Mouse (Mus musculus): ENCODE measurements around the gene Fabp7. TPM values are rescaled to one million over a fixed set of nuclear protein-coding genes. Genes with fewer than 3 reads are reported as not detected.

Gene Fabp7
- total and polyA plus RNA-seq, 3 experiments: not detected

- H3K79me2 ChIP-seq (replicated peaks; ENCODE audit: control insufficient read depth, extremely low read depth, insufficient read depth, poor library complexity, severe bottlenecking): no peaks in the 10 kb centered on the region
- H3K27me3 ChIP-seq (replicated peaks): no peaks in the 10 kb centered on the region
- H3K9me3 ChIP-seq (replicated peaks; ENCODE audit: low read length): no peaks in the 10 kb centered on the region
- H3K4me1 ChIP-seq (ENCODE audit: control insufficient read depth in 1 of 2, insufficient read depth in 2 of 2): peaks cover 0 to 3% of the 10 kb centered on the region in 2 experiments; a peak in 1 of 4 replicates
- DNase-seq (ENCODE audit: extremely low read depth): no peak
- no peak overlapping the region for H3K4me3 ChIP-seq (replicated peaks in 1 of 3; ENCODE audit: low read depth in 2 of 3, low read length in 2 of 3, poor library complexity in 1 of 3)
- no peak overlapping the region for H3K9ac ChIP-seq (ENCODE audit: insufficient read depth, low read depth)
- no peaks in the 10 kb centered on the region for H3K36me3 ChIP-seq (replicated peaks in 1 of 2; ENCODE audit: control insufficient read depth in 1 of 2, insufficient read depth in 1 of 2, low read length in 1 of 2)
- no peak overlapping the region for H3K4me2 ChIP-seq (ENCODE audit: insufficient read depth, low read depth, poor library complexity, severe bottlenecking)
- TF ChIP-seq PAX5 (IDR thresholded peaks at IDR 0.05; ENCODE audit: low read length): no peak
- no peak for TF ChIP-seq SMC3 (IDR thresholded peaks at IDR 0.05; ENCODE audit: low read depth, low read length)
- no peak for TF ChIP-seq TBP (conservative IDR thresholded peaks at IDR 0.05; ENCODE audit: low read depth, low read length)
- no peak for TF ChIP-seq RAD21 (IDR thresholded peaks at IDR 0.05; ENCODE audit: low read depth, low read length)
- TF ChIP-seq POLR2A (IDR thresholded peaks at IDR 0.05; ENCODE audit: low read depth, low read length): no peak
- TF ChIP-seq E2F4 (IDR thresholded peaks at IDR 0.05; ENCODE audit: insufficient replicate concordance, low read depth, low read length): no peak
- no peak for TF ChIP-seq JUN (IDR thresholded peaks at IDR 0.05; ENCODE audit: insufficient read depth, low read depth, low read length)
- no peak for TF ChIP-seq JUND (conservative IDR thresholded peaks at IDR 0.05; ENCODE audit: low read depth, low read length)
- TF ChIP-seq ZMIZ1 (IDR thresholded peaks at IDR 0.05; ENCODE audit: low read depth, low read length): no peak
- TF ChIP-seq ZKSCAN1 (IDR thresholded peaks at IDR 0.05; ENCODE audit: borderline replicate concordance, low read depth, low read length): no peak
- TF ChIP-seq CTCF (conservative IDR thresholded peaks at IDR 0.05 in 1 of 2, IDR thresholded peaks at IDR 0.05 in 1 of 2; ENCODE audit: low read depth in 2 of 2, low read length in 2 of 2): no peak
- TF ChIP-seq MAX (IDR thresholded peaks at IDR 0.05; ENCODE audit: low read length): no peak
- no peak for TF ChIP-seq BHLHE40 (IDR thresholded peaks at IDR 0.05; ENCODE audit: low read depth, low read length)
- no peak for TF ChIP-seq KAT2A (IDR thresholded peaks at IDR 0.05; ENCODE audit: insufficient replicate concordance, low read length)
- dilution Hi-C loops (cut with MboI; ENCODE audit: extremely low pct_ligation_motif_present, extremely low pct_unique_long_range_greater_than_20kb, low sequenced_read_pairs): no loop called here
- in situ Hi-C loops (cut with MboI; ENCODE audit: low pct_ligation_motif_present, low pct_unique_long_range_greater_than_20kb, low sequenced_read_pairs): no loop called here
- no peak overlapping the region for H3K27ac ChIP-seq (ENCODE audit: insufficient read depth, low read depth)
Observed at GRCm38 (mm10) chr10:57785552-57785951, 871 bp downstream of the Fabp7 start.

GRCm38 (mm10) chr10:57792957-57793356 is 8.3 kb downstream of the Fabp7 start:
- dilution Hi-C loops (cut with MboI; ENCODE audit: extremely low pct_ligation_motif_present, extremely low pct_unique_long_range_greater_than_20kb, low sequenced_read_pairs) (no loop called here), in situ Hi-C loops (cut with MboI; ENCODE audit: low pct_ligation_motif_present, low pct_unique_long_range_greater_than_20kb, low sequenced_read_pairs) (no loop called here)
- DNase-seq (ENCODE audit: extremely low read depth): no peak
- TF ChIP-seq POLR2A (IDR thresholded peaks at IDR 0.05; ENCODE audit: low read depth, low read length) (no peak), IRF4 (IDR thresholded peaks at IDR 0.05; ENCODE audit: low read depth, low read length) (no peak), KAT2A (IDR thresholded peaks at IDR 0.05; ENCODE audit: insufficient replicate concordance, low read length) (no peak), HCFC1 (IDR thresholded peaks at IDR 0.05; ENCODE audit: low read depth, low read length) (no peak), CTCF (conservative IDR thresholded peaks at IDR 0.05 in 1 of 2, IDR thresholded peaks at IDR 0.05 in 1 of 2; ENCODE audit: low read depth in 2 of 2, low read length in 2 of 2) (no peak), USF1 (IDR thresholded peaks at IDR 0.05; ENCODE audit: low read depth, low read length) (no peak), ELF1 (IDR thresholded peaks at IDR 0.05; ENCODE audit: low read depth, low read length) (no peak), JUND (conservative IDR thresholded peaks at IDR 0.05; ENCODE audit: low read depth, low read length) (no peak), PAX5 (IDR thresholded peaks at IDR 0.05; ENCODE audit: low read length) (no peak), MAX (IDR thresholded peaks at IDR 0.05; ENCODE audit: low read length) (no peak)
- H3K9ac ChIP-seq (ENCODE audit: insufficient read depth, low read depth): no peak overlapping the region
- H3K4me1 ChIP-seq (ENCODE audit: control insufficient read depth in 1 of 2, insufficient read depth in 2 of 2): peaks cover 3 to 7% of the 10 kb centered on the region in 2 experiments; a peak in 2 of 4 replicates
- H3K4me3 ChIP-seq (replicated peaks in 1 of 3; ENCODE audit: low read depth in 2 of 3, low read length in 2 of 3, poor library complexity in 1 of 3): no peak overlapping the region
- no peak overlapping the region for H3K4me2 ChIP-seq (ENCODE audit: insufficient read depth, low read depth, poor library complexity, severe bottlenecking)
- H3K79me2 ChIP-seq (replicated peaks; ENCODE audit: control insufficient read depth, extremely low read depth, insufficient read depth, poor library complexity, severe bottlenecking): no peaks in the 10 kb centered on the region
- no peaks in the 10 kb centered on the region for H3K36me3 ChIP-seq (replicated peaks in 1 of 2; ENCODE audit: control insufficient read depth in 1 of 2, insufficient read depth in 1 of 2, low read length in 1 of 2)
- H3K9me3 ChIP-seq (replicated peaks; ENCODE audit: low read length): no peaks in the 10 kb centered on the region
- H3K27me3 ChIP-seq (replicated peaks): no peaks in the 10 kb centered on the region
- H3K27ac ChIP-seq (ENCODE audit: insufficient read depth, low read depth): no peak overlapping the region
